Mouse (Mus musculus) effector memory CD4-positive, alpha-beta T cell, adult 5 months (primary cell): Measurements from ENCODE around the gene C530025M09Rik. TPM values are rescaled to one million over a fixed set of nuclear protein-coding genes. Genes with fewer than 3 reads are reported as not detected.

Experiments
- polyA plus RNA-seq: library from polyadenylated mRNA; unstranded; fragments of 100-300 nt; shearing (Covaris generic); gene quantifications from one replicate; pipeline ENCODE4 v1.2.1, GENCODE M21; 2017

C530025M09Rik gene
- not detected for polyA plus RNA-seq

DNA sequence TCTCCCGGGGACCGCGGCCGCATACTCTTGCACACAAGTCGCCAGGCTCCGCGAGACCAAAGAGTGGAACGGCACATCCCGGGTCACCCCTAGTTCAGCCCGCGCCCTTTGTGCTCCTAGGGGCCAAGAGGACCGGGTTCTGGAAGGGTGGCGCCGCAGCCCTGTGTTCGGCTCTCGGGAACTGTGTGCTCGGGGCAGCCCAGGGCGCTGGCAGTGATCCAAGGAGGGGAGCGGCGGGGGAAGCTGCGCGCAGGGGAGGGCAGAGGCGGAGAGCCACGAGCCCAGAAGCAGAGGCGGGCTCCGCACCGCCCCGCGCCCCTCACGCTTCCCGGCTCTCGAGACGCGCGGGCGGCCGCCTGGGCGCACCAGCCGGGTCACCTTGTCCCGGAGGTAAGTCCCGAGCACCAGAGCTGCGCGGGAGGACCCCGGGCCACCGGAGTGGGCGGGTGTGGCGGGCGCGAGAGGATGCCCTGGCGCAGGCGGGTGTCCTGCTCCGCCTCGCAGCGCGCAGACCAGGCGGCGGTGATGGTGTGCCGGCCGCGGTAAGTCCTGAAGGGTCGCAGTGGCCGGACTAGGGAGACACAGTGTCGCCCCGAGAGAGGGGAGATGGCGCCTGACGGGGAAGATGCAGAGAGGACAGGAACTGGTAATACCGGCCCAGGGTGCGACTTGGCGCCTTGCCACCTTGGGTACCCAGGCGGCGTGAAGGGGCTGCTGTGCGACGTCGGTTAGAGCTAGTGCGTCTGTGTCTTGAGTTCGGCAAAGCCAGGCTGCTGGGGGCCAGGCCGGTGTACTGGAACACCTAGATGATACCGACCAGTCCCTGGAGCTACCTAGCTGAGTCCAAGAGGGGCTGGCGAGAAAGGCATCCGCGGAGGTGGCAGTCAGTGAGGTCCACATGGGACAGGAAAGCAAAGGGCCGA, at the start of gene C530025M09Rik:
Gene C530025M09Rik, minus strand, starts transcription at position 678 of the 923 bp plus-strand sequence.

GRCm38 (mm10) chr2:149828911-149829310, 2.1 kb downstream of the C530025M09Rik start, which contains the start of gene Syndig1:
Syndig1 (plus strand) TSS chr2:149829211.

Other genes starting within 250 kb of the C530025M09Rik start
- not detected for gene Syndig1, start 2.0 kb downstream of the C530025M09Rik start, polyA plus RNA-seq